Mouse (Mus musculus) A20 (cell line): ENCODE data around the gene Egfl6.

Experiments used
- DNase-seq: peaks from one replicate; pipeline ENCODE4 v3.0.0-alpha.2; 2011; ENCODE audit warnings: low read depth, low spot score

Gene Egfl6

GRCm38 (mm10) chrX:166584947-166585824 is at the start of gene Egfl6:
Gene Egfl6, minus strand, starts transcription at chrX:166585720.
- peak; percentile 38 for DNase-seq

DNA sequence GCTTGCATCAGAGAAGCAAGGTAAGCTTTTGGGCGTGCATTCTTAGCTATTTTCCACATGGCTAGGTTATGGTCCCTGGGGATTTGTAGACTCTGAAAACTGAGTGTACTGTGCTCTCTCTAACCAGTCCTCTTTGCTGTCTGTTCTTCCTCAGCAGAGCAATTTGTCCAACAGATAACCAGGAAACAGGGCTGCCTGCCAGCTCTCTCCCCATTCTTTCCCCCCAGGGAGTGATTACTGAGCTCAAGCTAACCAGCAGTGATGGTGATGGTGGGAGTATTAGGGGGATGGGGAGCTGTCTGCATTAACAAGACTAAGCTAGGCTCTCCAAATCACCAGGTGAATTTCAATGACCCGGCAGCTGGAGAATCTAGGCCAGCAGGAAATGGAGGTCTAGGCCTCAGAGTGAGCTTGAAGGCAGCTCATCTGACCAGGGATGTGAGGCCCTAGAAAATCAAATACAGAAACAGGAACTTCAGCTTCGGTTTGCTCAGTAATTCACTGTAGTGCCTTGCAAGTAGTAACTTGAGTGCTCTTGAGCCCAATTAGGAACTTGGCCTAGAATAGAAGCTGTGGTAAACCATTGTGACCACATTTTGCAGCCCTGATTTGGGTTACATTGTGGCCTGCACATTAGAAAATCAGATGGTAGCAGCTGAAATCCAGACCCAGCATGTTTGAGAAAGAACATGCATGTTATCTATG is 41.5 kb upstream of the Egfl6 start:
- peak; percentile 54 for DNase-seq

DNA sequence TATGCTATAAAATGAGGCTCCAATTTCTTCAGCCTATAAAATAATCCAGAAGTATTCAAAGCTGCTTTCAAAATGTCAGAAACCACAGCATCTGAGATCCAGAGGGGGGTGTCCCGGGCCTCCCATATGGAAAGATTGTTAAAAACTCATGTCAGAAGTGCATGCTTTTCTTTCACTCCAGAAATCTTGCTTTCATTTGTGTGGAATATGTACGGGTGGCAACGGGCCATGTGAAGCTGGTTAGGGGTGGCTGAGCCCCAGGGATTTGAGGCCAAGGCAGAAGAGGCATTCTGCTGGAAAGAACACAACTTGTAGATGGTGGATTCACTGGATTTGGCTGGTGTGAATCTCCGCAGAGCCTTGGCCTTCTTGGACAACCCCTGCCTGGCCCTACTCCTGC is 40.7 kb upstream of the Egfl6 start:
- no peak for DNase-seq

DNA sequence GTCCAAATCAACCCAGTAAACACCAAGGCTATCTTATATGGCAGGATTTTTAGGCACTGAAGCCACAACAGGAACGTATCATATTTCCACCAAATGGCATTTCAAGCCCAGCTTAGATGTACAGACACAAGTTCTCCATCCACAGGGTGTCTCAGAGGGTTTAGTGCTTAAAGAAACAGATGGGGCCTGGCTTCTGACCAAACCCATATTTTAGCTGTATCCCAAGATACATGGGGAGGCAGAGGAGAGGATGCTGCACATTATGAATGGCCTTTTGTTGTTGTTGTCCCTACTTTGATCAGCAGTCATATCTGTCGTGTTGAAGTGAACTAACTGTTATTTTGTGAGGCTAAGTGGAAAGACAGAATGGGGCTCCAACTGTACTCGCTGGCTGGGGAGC is 37.7 kb upstream of the Egfl6 start:
- DNase-seq, result no peak

- no peak for DNase-seq
Measured at GRCm38 (mm10) chrX:166621560-166622301, 36.2 kb upstream of the Egfl6 start.

DNA sequence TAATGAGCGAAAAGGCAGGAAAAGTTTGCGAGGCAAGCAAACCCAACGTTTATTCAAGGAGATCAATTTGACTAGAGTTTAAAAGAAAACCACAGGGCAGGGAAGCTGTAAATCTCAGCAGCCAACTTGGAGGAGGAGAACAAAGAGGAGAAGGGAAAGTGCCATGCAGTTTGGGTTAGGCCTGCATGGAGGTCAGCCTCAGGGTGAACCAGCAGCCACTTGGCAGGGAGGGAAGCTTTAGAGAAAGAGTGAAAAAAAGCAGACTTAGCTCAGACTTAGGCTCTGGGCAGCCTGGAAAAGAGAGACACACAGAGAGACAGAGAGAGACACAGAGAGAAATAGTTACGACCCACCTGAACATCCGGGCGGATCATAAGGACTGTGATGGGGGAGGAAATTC is 35.4 kb upstream of the Egfl6 start:
- DNase-seq, result no peak

- no peak for DNase-seq
Measured at GRCm38 (mm10) chrX:166619084-166619483, 33.6 kb upstream of the Egfl6 start.

GRCm38 (mm10) chrX:166615191-166615590 is 29.7 kb upstream of the Egfl6 start:
- DNase-seq, result no peak

DNA sequence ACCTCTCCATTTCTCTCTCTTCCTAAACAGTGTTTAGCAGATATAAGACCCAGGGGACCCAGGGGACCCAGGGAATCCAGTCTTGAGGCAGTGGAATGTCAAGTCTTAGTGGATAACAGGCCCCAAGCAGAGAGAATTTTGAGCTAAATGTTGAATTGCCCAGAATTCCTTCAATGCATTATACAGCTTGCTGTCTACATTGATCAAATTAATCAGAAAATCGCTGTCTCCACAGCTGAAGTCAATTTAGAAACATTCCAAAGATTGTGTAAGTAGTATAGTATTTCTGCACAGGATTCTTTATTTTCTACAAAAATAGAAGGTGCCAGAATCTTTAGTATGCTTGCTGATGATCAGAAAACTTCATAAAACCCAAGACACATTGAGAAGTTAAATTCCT is 9.4 kb downstream of the Egfl6 start:
- no peak for DNase-seq

GRCm38 (mm10) chrX:166565983-166566382 is 19.5 kb downstream of the Egfl6 start:
- DNase-seq, result no peak

DNA sequence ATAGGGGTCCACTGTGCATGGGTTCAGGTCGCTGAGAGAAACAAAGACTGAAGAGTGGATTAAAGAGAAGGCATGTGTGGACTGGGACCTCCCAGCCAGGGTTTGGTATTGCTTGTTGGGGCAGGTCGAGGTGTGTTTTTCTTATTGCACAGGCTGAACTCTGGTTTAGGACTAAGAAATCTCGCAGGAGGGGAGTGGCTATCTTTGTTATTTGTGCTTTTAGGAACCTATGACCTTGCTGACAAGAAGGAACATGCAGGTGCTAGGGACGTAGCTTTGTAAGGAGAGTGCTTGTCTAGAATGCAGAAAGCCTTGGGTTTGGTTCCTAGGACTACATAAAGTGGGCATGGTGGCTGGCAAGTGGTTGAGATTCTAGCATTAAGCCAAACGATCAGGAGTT is 20.1 kb downstream of the Egfl6 start:
- DNase-seq, result no peak

DNA sequence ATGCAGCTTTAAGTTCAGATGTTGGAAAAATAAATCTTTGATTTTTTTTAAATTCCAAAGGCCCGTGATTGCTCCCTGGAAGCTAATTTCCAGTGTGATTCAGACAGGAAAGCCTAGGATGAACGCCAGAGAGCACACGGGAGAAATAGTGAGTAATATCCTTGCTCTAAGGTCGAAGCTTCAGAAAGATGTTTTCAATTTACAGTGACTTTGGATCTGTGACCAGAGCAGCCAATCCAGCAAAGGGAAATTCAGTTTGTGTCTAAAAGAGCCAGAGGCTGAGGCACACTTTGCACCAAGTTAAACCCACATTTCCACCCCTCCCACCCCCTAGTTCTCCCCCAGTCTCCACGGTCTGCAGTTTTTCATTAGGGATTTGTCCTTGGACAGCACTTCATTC is 20.6 kb downstream of the Egfl6 start:
- no peak for DNase-seq

DNA sequence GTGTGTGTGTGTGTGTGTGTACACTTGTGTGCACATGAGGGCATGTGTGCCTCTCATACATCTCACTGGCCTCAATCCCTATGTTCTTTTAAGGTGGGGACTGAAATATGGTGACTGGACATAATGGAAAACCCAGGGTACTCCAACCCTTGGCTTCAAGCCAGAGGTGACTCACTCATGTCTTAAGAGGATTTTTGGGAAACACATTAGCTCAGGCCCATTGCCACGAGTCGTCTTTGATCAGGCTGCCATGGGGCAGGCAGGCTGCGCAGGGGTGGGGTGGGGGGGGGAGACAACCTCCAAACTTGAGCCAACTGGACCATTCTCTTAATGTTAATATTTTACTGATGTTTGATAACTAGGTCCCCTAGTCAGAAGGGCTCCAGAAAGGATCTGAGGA is 26.2 kb downstream of the Egfl6 start:
- no peak for DNase-seq

GRCm38 (mm10) chrX:166552355-166552754 is 33.2 kb downstream of the Egfl6 start:
- DNase-seq, result no peak

GRCm38 (mm10) chrX:166546495-166546894 is 39.0 kb downstream of the Egfl6 start:
- no peak for DNase-seq

GRCm38 (mm10) chrX:166535138-166535537 is 50.4 kb downstream of the Egfl6 start:
- no peak for DNase-seq

GRCm38 (mm10) chrX:166533432-166533831 is 52.1 kb downstream of the Egfl6 start:
- no peak for DNase-seq

GRCm38 (mm10) chrX:166531671-166532070 is 53.8 kb downstream of the Egfl6 start:
- DNase-seq, result no peak

DNA sequence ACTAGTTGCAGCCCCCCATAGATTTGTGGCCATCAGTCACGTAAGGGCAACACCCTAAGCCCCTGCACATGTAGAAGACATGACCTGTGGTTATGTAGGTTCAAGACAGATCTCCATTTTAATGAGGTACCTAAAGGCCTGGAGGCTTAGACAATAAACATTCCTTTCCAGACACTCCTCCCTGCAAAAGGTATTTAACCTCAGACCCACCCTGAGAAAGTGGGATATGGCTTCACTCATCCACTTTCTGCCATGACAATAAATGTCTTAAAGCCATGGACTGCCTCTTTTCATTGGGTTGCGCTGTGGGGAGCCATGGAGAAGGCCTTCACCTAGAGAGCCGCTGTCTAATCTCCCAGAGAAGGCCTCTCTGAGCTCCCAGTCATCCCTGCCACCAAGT is 57.4 kb downstream of the Egfl6 start:
- no peak for DNase-seq

DNA sequence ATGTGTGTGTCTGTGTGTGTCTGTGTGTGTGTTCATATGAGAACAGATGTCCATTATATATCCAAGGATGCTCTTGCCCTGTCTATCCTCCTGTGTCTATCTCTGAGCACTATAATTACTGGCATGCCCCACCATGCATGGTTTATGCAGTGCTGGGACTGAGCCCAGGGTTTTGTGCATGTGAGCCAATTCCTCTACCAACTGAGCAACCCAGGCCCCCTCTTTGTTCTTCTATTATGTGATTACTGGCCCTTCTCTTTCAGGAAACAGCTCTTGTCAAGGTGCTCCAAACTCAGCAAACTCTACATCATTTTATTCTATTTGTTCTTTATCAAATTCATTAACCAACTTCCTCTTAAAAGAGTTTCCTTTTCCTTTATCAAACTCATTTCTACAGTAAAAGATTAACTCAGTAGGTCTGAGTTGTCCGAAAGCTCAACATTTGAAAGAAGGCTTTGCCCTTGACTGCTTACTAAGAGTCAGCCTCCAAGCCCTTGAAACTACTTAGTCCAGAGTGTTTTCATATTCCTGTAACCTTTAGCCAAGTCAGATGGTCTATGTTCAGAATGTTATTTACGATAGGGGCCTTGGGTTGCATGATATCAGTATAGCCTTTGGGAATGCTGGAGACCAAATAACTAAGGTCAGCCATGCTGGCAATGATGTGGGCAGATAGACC is 59.7 kb downstream of the Egfl6 start:
- no peak for DNase-seq

DNA sequence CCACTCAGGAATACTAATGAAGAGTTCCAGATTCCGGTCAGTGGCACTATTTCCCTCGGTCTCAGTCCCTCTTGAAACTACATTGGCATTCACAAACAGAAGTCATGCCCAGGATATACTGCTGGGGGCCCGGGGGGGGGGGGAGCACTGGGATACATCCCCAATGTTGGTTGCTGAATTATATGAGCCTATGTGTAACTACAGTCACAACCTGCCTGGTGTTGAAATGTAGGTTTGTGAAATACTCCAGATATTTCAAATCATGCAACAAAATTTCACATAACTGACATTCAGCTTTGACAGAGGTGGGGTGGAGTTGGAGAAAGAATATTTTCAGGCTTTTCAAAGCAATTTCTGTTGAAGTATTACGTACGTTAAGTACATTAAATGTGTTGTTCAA is 64.7 kb downstream of the Egfl6 start:
- no peak for DNase-seq

GRCm38 (mm10) chrX:166518345-166518744 is 67.2 kb downstream of the Egfl6 start, which contains the start of gene Tceanc:
Gene Tceanc, minus strand, starts transcription at chrX:166518567.
- DNase-seq, result no peak
